Mouse (Mus musculus) erythroblast, embryonic 14.5 days (primary cell): ENCODE measurements around the gene Pdhb. TPM values are rescaled to one million over a fixed set of nuclear protein-coding genes. Genes with fewer than 3 reads are reported as not detected.

ENCODE experiments used
- H3K27me3 ChIP-seq: 2 replicates; pipeline ENCODE4 v1.6.1; 2012; ENCODE audit warnings: inconsistent platforms; ENCODE audit not compliant: control insufficient read depth
- H3K36me3 ChIP-seq: 2 replicates; pipeline ENCODE4 v1.6.1; 2012; ENCODE audit warnings: mild to moderate bottlenecking, inconsistent platforms; ENCODE audit not compliant: control insufficient read depth
- H3K4me1 ChIP-seq: 2 replicates; pipeline ENCODE4 v1.6.1; 2012; ENCODE audit warnings: inconsistent platforms; ENCODE audit not compliant: control insufficient read depth
- H3K4me3 ChIP-seq: replicated peaks from 2 replicates; pipeline ENCODE3; 2012; ENCODE audit warnings: moderate library complexity, mild to moderate bottlenecking, inconsistent platforms
- H3K9me3 ChIP-seq: 2 replicates; pipeline ENCODE4 v1.6.1; 2012; ENCODE audit warnings: low read length, inconsistent platforms, mixed read lengths; ENCODE audit not compliant: control insufficient read depth
- GATA1 ChIP-seq: IDR thresholded peaks from 2 replicates; pipeline ENCODE4 v1.6.1; 2012; ENCODE audit warnings: low read length, inconsistent platforms, mixed read lengths
- TAL1 ChIP-seq: IDR thresholded peaks from 3 replicates; pipeline ENCODE4 v1.6.1; 2012; ENCODE audit warnings: low read length, inconsistent platforms, mixed read lengths
- polyA plus RNA-seq: library from polyadenylated mRNA; stranded (reverse); fragments of >175 nt; gene quantifications from 2 replicates; pipeline ENCODE4 v1.2.3, GENCODE M21; 2012

The Pdhb gene
- polyA plus RNA-seq, 1 experiment, result 7.8 TPM

DNA sequence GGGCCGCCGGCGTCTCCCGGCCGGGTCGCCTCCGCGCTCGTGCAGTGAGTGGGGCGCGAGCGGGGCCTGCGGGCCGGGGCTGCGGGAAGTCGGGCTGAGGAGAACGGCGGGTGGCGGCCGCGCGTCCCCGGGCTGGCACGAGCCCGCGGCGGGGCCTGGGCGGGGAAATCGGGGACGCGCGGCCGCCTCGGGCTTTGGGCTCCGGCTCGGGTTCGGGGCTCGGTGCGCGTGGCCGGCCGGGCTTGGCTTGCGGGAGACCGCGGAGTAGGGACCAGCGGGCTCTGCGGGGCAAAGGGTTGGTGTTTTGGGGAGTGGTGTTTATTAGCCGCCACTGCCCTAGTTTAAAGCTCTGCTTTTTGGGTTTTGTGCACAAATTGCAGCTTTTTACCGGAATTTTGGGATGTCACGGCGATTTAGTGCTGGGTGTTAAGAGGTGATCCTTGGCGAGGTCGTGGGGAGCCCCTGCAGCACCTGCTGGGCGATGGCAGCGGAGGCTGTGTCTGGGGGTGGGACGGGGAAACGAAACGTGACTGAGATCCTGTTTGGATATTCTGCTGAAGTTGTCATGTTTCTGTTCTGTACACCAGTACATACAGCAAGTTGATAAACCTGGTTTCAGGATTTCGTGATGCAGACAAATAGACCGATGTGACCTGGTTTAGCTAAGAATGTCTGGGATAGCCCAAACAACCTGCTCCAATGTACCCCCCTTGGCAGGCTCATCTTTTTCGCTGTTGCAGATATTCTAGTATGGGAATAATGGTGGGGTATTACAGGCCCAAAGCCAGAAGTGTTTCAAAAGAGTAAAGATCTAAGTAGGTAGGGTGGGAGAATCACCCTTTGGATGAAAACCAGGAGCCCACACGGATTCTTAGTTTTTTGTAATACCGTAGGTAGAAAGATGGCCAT, 41.7 kb upstream of the Pdhb start:
- H3K36me3 ChIP-seq, result no peaks in the 10 kb centered on the region
- H3K4me1 ChIP-seq, result peaks cover 25% of the 10 kb centered on the region
- peak overlapping the region; percentile 86 for H3K4me3 ChIP-seq
- no peaks in the 10 kb centered on the region for H3K9me3 ChIP-seq
- TF ChIP-seq GATA1 (no peak), TAL1 (no peak)
- peaks cover 4% of the 10 kb centered on the region for H3K27me3 ChIP-seq

DNA sequence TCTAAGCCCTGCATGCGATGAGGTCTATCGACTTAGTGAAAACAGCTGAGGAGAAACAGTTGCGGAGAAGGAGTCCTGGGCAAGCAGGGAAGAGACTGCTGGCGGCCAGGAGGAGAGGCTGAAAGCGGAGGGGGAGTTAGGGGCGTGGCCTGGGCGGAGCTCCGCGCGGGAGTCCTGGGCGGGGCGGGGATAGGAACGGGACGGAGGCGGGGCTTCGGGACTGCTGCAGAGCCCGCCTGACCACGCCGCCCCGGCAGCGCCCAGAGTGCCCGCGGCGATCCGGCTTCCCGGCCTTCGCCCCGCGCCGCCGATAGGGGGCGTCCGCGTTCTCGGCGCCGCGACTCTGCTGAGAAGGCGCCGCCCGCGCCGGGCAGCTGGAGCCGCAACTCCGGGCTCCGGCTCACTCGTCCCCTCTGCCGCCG, 41.0 kb upstream of the Pdhb start, which contains the start of gene Kctd6:
Gene Kctd6 (plus strand): TSS at position 338 of the 422 bp plus-strand sequence.
- Histone ChIP-seq H3K27me3 (peaks cover 4% of the 10 kb centered on the region), H3K9me3 (no peaks in the 10 kb centered on the region), H3K36me3 (no peaks in the 10 kb centered on the region), H3K4me3 (peak within 1 kb of the TSS; percentile 86), H3K4me1 (peaks cover 25% of the 10 kb centered on the region)
- TF ChIP-seq TAL1, result no peak
- TF ChIP-seq GATA1, result no peak

DNA sequence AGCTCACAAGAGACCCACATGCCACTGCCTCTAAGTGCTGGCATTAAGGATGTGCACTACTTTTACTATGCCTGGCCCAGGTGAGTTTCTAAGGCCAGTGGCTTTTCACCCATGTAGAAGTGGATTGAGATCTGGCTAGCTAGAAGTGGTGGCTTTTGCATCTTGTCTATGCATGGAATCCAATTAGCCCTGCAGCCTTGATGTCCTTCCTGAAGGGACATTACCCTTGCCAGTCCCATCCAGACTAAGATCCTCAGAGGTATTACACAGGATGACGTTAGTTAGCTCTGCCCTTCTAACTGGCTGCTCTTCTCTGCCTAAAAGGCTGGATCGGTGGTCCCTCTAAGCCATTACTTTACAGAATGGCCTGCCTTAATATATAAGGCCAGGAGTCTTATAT, 40.2 kb upstream of the Pdhb start:
- H3K9me3 ChIP-seq, result no peaks in the 10 kb centered on the region
- TF ChIP-seq GATA1 (no peak), TAL1 (no peak)
- H3K27me3 ChIP-seq, result peaks cover 4% of the 10 kb centered on the region
- H3K4me3 ChIP-seq, result no peak overlapping the region
- H3K36me3 ChIP-seq, result no peaks in the 10 kb centered on the region
- peaks cover 25% of the 10 kb centered on the region for H3K4me1 ChIP-seq

DNA sequence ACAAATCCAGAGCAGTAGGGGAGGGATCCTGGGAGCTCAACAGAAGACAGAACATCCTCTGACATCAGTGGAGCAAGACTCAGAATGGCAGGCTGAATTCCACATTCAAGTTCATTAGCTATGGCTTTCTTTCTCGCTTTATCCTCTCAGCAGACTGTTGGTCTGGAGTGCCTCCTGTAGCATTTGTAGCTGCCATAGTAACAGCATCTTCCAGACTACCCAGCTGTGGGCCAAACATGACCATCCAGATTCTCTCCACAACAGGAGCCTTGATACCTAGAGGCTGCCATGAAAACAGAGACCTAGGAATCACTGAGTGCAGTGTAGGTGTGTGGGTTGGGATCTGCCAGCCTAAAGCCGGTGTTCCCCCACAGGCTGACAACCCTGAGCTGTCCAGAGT, 37.1 kb upstream of the Pdhb start:
- TF ChIP-seq GATA1 (no peak), TAL1 (no peak)
- Histone ChIP-seq H3K4me3 (no peak overlapping the region), H3K36me3 (no peaks in the 10 kb centered on the region), H3K4me1 (peaks cover 12% of the 10 kb centered on the region), H3K27me3 (peaks cover 3% of the 10 kb centered on the region; the same call in 1 of the 2 replicates), H3K9me3 (no peaks in the 10 kb centered on the region)

DNA sequence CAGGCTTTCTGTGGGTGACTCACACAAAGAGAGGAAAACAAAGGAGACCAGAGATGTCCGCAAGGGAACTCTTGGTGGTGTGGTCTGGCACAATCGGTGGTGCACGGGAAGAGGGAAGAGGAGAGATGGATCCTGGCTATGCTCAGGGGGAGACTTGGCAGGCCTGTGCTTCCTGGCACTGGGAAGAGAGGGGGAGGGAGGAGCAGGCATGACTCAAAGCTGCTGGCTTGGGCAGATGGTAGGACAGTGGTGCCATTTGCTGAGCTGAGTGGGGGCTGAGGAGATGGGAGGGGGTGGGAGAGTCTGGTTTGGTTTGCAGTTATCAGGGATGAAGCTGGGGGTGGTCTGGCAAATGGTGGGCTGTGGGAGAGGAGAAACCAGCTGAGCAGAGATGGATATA, 36.1 kb upstream of the Pdhb start:
- peaks cover 6% of the 10 kb centered on the region for H3K4me1 ChIP-seq
- H3K4me3 ChIP-seq, result no peak overlapping the region
- no peaks in the 10 kb centered on the region for H3K9me3 ChIP-seq
- H3K36me3 ChIP-seq, result no peaks in the 10 kb centered on the region
- H3K27me3 ChIP-seq, result peaks cover 3% of the 10 kb centered on the region; the same call in 1 of the 2 replicates
- TF ChIP-seq GATA1 (no peak), TAL1 (no peak)

DNA sequence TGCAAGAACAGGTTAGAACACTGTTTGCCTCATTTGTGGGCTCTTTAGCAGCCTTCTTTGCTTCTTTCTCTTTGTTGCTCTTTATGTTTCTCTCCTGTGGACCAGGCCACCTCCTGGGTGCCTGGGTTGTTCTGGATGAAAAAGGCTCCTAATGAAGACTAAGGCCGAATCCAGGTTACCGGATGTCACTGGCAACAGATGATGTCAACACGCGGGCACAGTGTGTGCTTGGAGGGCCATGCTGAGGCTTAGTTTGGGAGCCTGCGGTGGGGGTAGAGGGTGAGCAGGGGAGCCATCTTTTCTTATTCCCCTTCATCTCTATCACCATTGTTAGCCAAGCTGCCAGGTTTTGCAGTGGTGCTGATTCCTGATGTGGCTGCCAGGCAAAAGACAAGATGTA, 34.7 kb upstream of the Pdhb start:
- H3K36me3 ChIP-seq, result no peaks in the 10 kb centered on the region
- H3K4me1 ChIP-seq, result no peaks in the 10 kb centered on the region
- no peaks in the 10 kb centered on the region for H3K9me3 ChIP-seq
- no peak overlapping the region for H3K4me3 ChIP-seq
- H3K27me3 ChIP-seq, result peaks cover 3% of the 10 kb centered on the region; the same call in 1 of the 2 replicates
- TF ChIP-seq GATA1, result no peak
- TF ChIP-seq TAL1, result no peak

DNA sequence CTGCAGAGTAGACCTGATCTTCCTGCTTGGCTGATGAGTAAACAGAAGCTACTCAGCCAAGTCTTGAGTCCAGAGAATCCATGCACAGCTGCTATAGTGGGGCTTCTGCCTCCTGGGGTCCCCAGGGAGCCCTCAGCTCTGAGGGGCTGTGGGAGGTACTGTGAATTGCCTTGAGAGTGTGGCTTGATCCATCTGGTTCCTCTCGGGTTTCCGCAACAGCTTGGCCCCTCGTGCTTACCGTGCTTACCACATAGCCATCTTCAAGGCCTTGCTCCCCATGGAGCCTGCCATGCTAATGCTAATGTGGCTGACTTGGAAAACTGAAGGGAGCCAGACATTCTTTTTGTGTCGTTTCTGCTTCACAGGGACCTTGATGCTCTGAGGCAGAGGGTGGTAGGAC, 34.3 kb upstream of the Pdhb start:
- TF ChIP-seq GATA1 (no peak), TAL1 (no peak)
- Histone ChIP-seq H3K4me1 (no peaks in the 10 kb centered on the region), H3K9me3 (no peaks in the 10 kb centered on the region), H3K27me3 (peaks cover 3% of the 10 kb centered on the region; the same call in 1 of the 2 replicates), H3K36me3 (no peaks in the 10 kb centered on the region), H3K4me3 (no peak overlapping the region)

- Histone ChIP-seq H3K27me3 (peaks cover 3% of the 10 kb centered on the region; the same call in 1 of the 2 replicates), H3K4me3 (no peak overlapping the region), H3K9me3 (no peaks in the 10 kb centered on the region), H3K36me3 (no peaks in the 10 kb centered on the region), H3K4me1 (no peaks in the 10 kb centered on the region)
- TF ChIP-seq TAL1 (no peak), GATA1 (no peak)
Observed at GRCm38 (mm10) chr14:8206179-8206910, 33.5 kb upstream of the Pdhb start.

DNA sequence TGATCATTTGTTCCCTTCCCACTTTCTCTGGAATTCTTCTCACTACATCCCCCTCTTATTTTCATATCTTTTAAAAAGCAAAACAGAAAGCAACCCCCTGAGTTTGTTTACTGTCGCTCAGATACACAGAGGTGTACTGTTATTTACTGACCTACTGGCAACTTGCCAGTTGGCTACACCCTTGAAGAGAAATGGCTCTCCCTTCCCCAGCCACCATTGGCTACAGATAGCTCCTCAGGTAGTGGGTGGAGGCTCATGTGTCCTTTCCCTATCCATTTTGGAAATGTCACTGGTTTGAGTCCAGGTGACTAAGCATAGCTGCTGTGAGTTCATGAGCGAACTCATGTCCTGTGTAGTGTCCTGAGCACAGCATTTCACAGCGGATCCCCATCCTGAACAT, 28.9 kb upstream of the Pdhb start:
- no peaks in the 10 kb centered on the region for H3K36me3 ChIP-seq
- no peaks in the 10 kb centered on the region for H3K9me3 ChIP-seq
- peaks cover 3% of the 10 kb centered on the region; the same call in 1 of the 2 replicates for H3K27me3 ChIP-seq
- TF ChIP-seq GATA1 (no peak), TAL1 (no peak)
- no peak overlapping the region for H3K4me3 ChIP-seq
- no peaks in the 10 kb centered on the region for H3K4me1 ChIP-seq
